Mouse (Mus musculus): ENCODE measurements around the gene Lrrc8d. TPM values are rescaled to one million over a fixed set of nuclear protein-coding genes. Genes with fewer than 3 reads are reported as not detected.

Lrrc8d gene
- total and polyA plus RNA-seq, 3 experiments, result 11.4 to 258 (median 21.9) TPM

GRCm38 (mm10) chr5:105776978-105777593 lies 77.3 kb downstream of the Lrrc8d start:
- H3K79me2 ChIP-seq (ENCODE audit: control insufficient read depth, insufficient read depth, low read length, poor library complexity), result peaks cover 5% of the 10 kb centered on the region; the same call in 1 of the 2 replicates
- DNase-seq (ENCODE audit: low read depth, low spot score), result no peak
- no peaks in the 10 kb centered on the region for H3K27me3 ChIP-seq (ENCODE audit: control insufficient read depth in 1 of 2, insufficient read depth in 2 of 2, low read length in 2 of 2)
- H3K4me3 ChIP-seq (ENCODE audit: control insufficient read depth in 1 of 2, insufficient read depth in 1 of 2, low read depth in 2 of 2, low read length in 2 of 2), result no peak overlapping the region
- H3K36me3 ChIP-seq (ENCODE audit: control insufficient read depth in 1 of 2, insufficient read depth in 2 of 2, low read length in 2 of 2), result peaks cover 0 to 5% of the 10 kb centered on the region in 2 experiments; a peak in 2 of 4 replicates
- no peak overlapping the region for H3K27ac ChIP-seq (ENCODE audit: control insufficient read depth, low read depth, low read length)
- no peaks in the 10 kb centered on the region; a peak in 1 of 4 replicates for H3K4me1 ChIP-seq (ENCODE audit: control insufficient read depth in 1 of 2, insufficient read depth in 2 of 2, low read length in 2 of 2)
- H3K9me3 ChIP-seq (replicated peaks; ENCODE audit: insufficient read depth, low read length), result no peaks in the 10 kb centered on the region
- TF ChIP-seq UBTF (IDR thresholded peaks at IDR 0.05; ENCODE audit: borderline replicate concordance, insufficient read depth, low read depth, low read length) (no peak), GABPA (IDR thresholded peaks at IDR 0.05; ENCODE audit: low read depth, low read length) (no peak)
- H3K9ac ChIP-seq (ENCODE audit: control insufficient read depth, low read depth, low read length, poor library complexity, severe bottlenecking), result no peak overlapping the region

GRCm38 (mm10) chr5:105777645-105778044 lies 77.9 kb downstream of the Lrrc8d start:
- Histone ChIP-seq H3K27ac (ENCODE audit: control insufficient read depth, low read depth, low read length) (no peak overlapping the region), H3K9me3 (replicated peaks; ENCODE audit: insufficient read depth, low read length) (no peaks in the 10 kb centered on the region), H3K27me3 (ENCODE audit: control insufficient read depth in 1 of 2, insufficient read depth in 2 of 2, low read length in 2 of 2) (no peaks in the 10 kb centered on the region), H3K36me3 (ENCODE audit: control insufficient read depth in 1 of 2, insufficient read depth in 2 of 2, low read length in 2 of 2) (peaks cover 0 to 5% of the 10 kb centered on the region in 2 experiments; a peak in 2 of 4 replicates), H3K9ac (ENCODE audit: control insufficient read depth, low read depth, low read length, poor library complexity, severe bottlenecking) (no peak overlapping the region), H3K79me2 (ENCODE audit: control insufficient read depth, insufficient read depth, low read length, poor library complexity) (peaks cover 7% of the 10 kb centered on the region; the same call in 1 of the 2 replicates), H3K4me3 (ENCODE audit: control insufficient read depth in 1 of 2, insufficient read depth in 1 of 2, low read depth in 2 of 2, low read length in 2 of 2) (no peak overlapping the region), H3K4me1 (ENCODE audit: control insufficient read depth in 1 of 2, insufficient read depth in 2 of 2, low read length in 2 of 2) (no peaks in the 10 kb centered on the region)
- TF ChIP-seq SMC3 (IDR thresholded peaks at IDR 0.05; ENCODE audit: low read depth, low read length) (no peak), EP300 (IDR thresholded peaks at IDR 0.05; ENCODE audit: low read depth in 1 of 2, low read length in 2 of 2) (no peak), POLR2A (IDR thresholded peaks at IDR 0.05; ENCODE audit: control insufficient read depth in 1 of 2, insufficient read depth in 1 of 2, low read depth in 1 of 2, low read length in 2 of 2, poor library complexity in 1 of 2) (no peak), CTCF (IDR thresholded peaks at IDR 0.05 in 2 of 3, conservative IDR thresholded peaks at IDR 0.05 in 1 of 3; ENCODE audit: control insufficient read depth in 1 of 3, insufficient read depth in 1 of 3, low read depth in 2 of 3, low read length in 3 of 3, poor library complexity in 1 of 3, severe bottlenecking in 1 of 3) (no peak), MAX (IDR thresholded peaks at IDR 0.05; ENCODE audit: low read length) (no peak), CHD1 (IDR thresholded peaks at IDR 0.05; ENCODE audit: low read depth, low read length) (no peak), ZNF384 (IDR thresholded peaks at IDR 0.05; ENCODE audit: low read depth, low read length) (no peak), ELF1 (IDR thresholded peaks at IDR 0.05; ENCODE audit: low read depth, low read length) (no peak), USF2 (IDR thresholded peaks at IDR 0.05; ENCODE audit: borderline replicate concordance in 1 of 2, insufficient read depth in 1 of 2, low read depth in 1 of 2, low read length in 2 of 2) (no peak), ZC3H11A (IDR thresholded peaks at IDR 0.05; ENCODE audit: low read depth, low read length) (no peak), MYC (IDR thresholded peaks at IDR 0.05; ENCODE audit: low read depth, low read length) (no peak), SIN3A (IDR thresholded peaks at IDR 0.05; ENCODE audit: low read length) (no peak), CHD2 (IDR thresholded peaks at IDR 0.05; ENCODE audit: low read length) (no peak), TBP (IDR thresholded peaks at IDR 0.05; ENCODE audit: low read depth, low read length) (no peak), TAL1 (IDR thresholded peaks at IDR 0.05; ENCODE audit: low read length) (no peak), USF1 (IDR thresholded peaks at IDR 0.05; ENCODE audit: low read depth, low read length) (no peak), UBTF (IDR thresholded peaks at IDR 0.05; ENCODE audit: borderline replicate concordance, insufficient read depth, low read depth, low read length) (no peak), E2F4 (IDR thresholded peaks at IDR 0.05; ENCODE audit: borderline replicate concordance, low read depth, low read length) (no peak)
- DNase-seq (ENCODE audit: low read depth, low spot score), result no peak

Data from MEL (cell line).